Mouse (Mus musculus): ENCODE data around the gene Akap17b. TPM values are rescaled to one million over a fixed set of nuclear protein-coding genes. Genes with fewer than 3 reads are reported as not detected.

Gene Akap17b
- total RNA-seq, 2 experiments from 2014 or later: 2.6 to 3.8 TPM

GRCm38 (mm10) chrX:36590266-36590665 is 54.9 kb downstream of the Akap17b start:
- no peak for ATAC-seq (replicated peaks; ENCODE audit: poor library complexity, severe bottlenecking)

- ATAC-seq (replicated peaks; ENCODE audit: poor library complexity, severe bottlenecking): no peak
These were observed 57.6 kb downstream of the Akap17b start for GRCm38 (mm10) chrX:36587304-36588209.

GRCm38 (mm10) chrX:36586629-36587303 is 58.4 kb downstream of the Akap17b start:
- no peak for ATAC-seq (replicated peaks; ENCODE audit: poor library complexity, severe bottlenecking)

GRCm38 (mm10) chrX:36562079-36562478 is 83.1 kb downstream of the Akap17b start:
- ATAC-seq (replicated peaks; ENCODE audit: poor library complexity, severe bottlenecking): no peak

- ATAC-seq (replicated peaks; ENCODE audit: poor library complexity, severe bottlenecking): peak; percentile 73
These were observed 83.5 kb downstream of the Akap17b start for GRCm38 (mm10) chrX:36561650-36562049.

- ATAC-seq (replicated peaks; ENCODE audit: poor library complexity, severe bottlenecking): no peak
These were observed 85.0 kb downstream of the Akap17b start for GRCm38 (mm10) chrX:36560170-36560569.

Other genes starting within 250 kb of the Akap17b start
- gene Gm6268, start 244.1 kb downstream of the Akap17b start, total RNA-seq (2014; fragmentation: Nextera tagmentation): not detected in 2 replicates
- gene Gm6268, start 244.1 kb downstream of the Akap17b start, total RNA-seq (2017): not detected in 2 replicates
- gene Gm14569, start 153.6 kb downstream of the Akap17b start, total RNA-seq (2014; fragmentation: Nextera tagmentation): not detected in 2 replicates
- not detected in 2 replicates for gene Gm14569, start 153.6 kb downstream of the Akap17b start, total RNA-seq (2017)
- gene Pgrmc1, start 47.2 kb downstream of the Akap17b start, total RNA-seq (2014; fragmentation: Nextera tagmentation): 29.8 and 43.6 TPM in 2 replicates
- gene Pgrmc1, start 47.2 kb downstream of the Akap17b start, total RNA-seq (2017): 52.1 and 69.9 TPM in 2 replicates
- 2.5 and 4.3 TPM in 2 replicates for gene Slc25a43, start 98.3 kb upstream of the Akap17b start, total RNA-seq (2014; fragmentation: Nextera tagmentation)
- 1.0 and 1.2 TPM in 2 replicates for gene Slc25a43, start 98.3 kb upstream of the Akap17b start, total RNA-seq (2017)
- 933 and 1,044 TPM in 2 replicates for gene Slc25a5, start 150.3 kb upstream of the Akap17b start, total RNA-seq (2014; fragmentation: Nextera tagmentation)
- gene Slc25a5, start 150.3 kb upstream of the Akap17b start, total RNA-seq (2017): 865 and 1,012 TPM in 2 replicates
- gene Ube2a, start 228.5 kb upstream of the Akap17b start, total RNA-seq (2014; fragmentation: Nextera tagmentation): 108 and 126 TPM in 2 replicates
- 12.7 and 28.0 TPM in 2 replicates for gene Ube2a, start 228.5 kb upstream of the Akap17b start, total RNA-seq (2017)
- 26.3 and 26.8 TPM in 2 replicates for gene C330007P06Rik, start 228.7 kb upstream of the Akap17b start, total RNA-seq (2014; fragmentation: Nextera tagmentation)
- gene C330007P06Rik, start 228.7 kb upstream of the Akap17b start, total RNA-seq (2017): 70.1 and 71.1 TPM in 2 replicates

All from granulocyte monocyte progenitor cell, adult 5-6 weeks (primary cell).